Mouse (Mus musculus) adrenal gland, adult 8-10 months (tissue): ENCODE results near the gene Svip. TPM values are rescaled to one million over a fixed set of nuclear protein-coding genes. Genes with fewer than 3 reads are reported as not detected.
A peak's percentile ranks its signal among the peaks of the same experiment; 100 is the strongest.

Source experiments
- DNase-seq: peaks from one replicate; pipeline ENCODE4 v3.0.0; 2022
- total RNA-seq, 4 experiments: library from RNA; stranded (reverse); gene quantifications; 2 replicates each; pipeline ENCODE4 v1.2.4; 2022

Svip gene
- total RNA-seq, result 10 to 100 TPM; 22.4 to 38.3 (median 30.2) TPM

- peak; percentile 94 for DNase-seq
Measured at GRCm38 (mm10) chr7:52005511-52006295, at the start of gene Svip. Svip (minus strand) TSS chr7:52006018.

- no peak for DNase-seq
Measured at GRCm38 (mm10) chr7:52037600-52038582, 32.1 kb upstream of the Svip start.

GRCm38 (mm10) chr7:52024050-52024626 is 18.3 kb upstream of the Svip start:
- DNase-seq, result no peak

- DNase-seq, result no peak
Measured at GRCm38 (mm10) chr7:52022039-52022438, 16.2 kb upstream of the Svip start.

GRCm38 (mm10) chr7:52015628-52016027 is 9.8 kb upstream of the Svip start, which contains the start of gene 1700015G11Rik:
1700015G11Rik (minus strand) TSS chr7:52015728.
- DNase-seq, result no peak

- DNase-seq, result no peak
Measured at GRCm38 (mm10) chr7:52015180-52015579, 9.4 kb upstream of the Svip start.

GRCm38 (mm10) chr7:52013457-52013856 is 7.6 kb upstream of the Svip start:
- DNase-seq, result no peak

- no peak for DNase-seq
Measured at GRCm38 (mm10) chr7:52007138-52007537, 1.3 kb upstream of the Svip start.

- no peak for DNase-seq
Measured at GRCm38 (mm10) chr7:52006296-52006630, 445 bp upstream of the Svip start.

GRCm38 (mm10) chr7:51991020-51991419 is 14.8 kb downstream of the Svip start:
- no peak for DNase-seq

- no peak for DNase-seq
Measured at GRCm38 (mm10) chr7:51986909-51987308, 18.9 kb downstream of the Svip start.

GRCm38 (mm10) chr7:51985763-51986162 is 20.1 kb downstream of the Svip start:
- DNase-seq, result no peak

- DNase-seq, result no peak
Measured at GRCm38 (mm10) chr7:51982303-51982702, 23.5 kb downstream of the Svip start.

- peak; percentile 12 for DNase-seq
Measured at GRCm38 (mm10) chr7:51979271-51979670, 26.5 kb downstream of the Svip start.

- DNase-seq, result peak; percentile 23
Measured at GRCm38 (mm10) chr7:51975181-51975580, 30.6 kb downstream of the Svip start.

GRCm38 (mm10) chr7:51973526-51973925 is 32.3 kb downstream of the Svip start:
- DNase-seq, result peak; percentile 49

- no peak for DNase-seq
Measured at GRCm38 (mm10) chr7:51973091-51973490, 32.7 kb downstream of the Svip start.

GRCm38 (mm10) chr7:51972252-51972855 is 33.5 kb downstream of the Svip start:
- DNase-seq, result peak; percentile 35

GRCm38 (mm10) chr7:51969379-51969778 is 36.4 kb downstream of the Svip start:
- no peak for DNase-seq

GRCm38 (mm10) chr7:51967581-51967980 is 38.2 kb downstream of the Svip start:
- DNase-seq, result no peak

GRCm38 (mm10) chr7:51964681-51965080 is 41.1 kb downstream of the Svip start:
- peak; percentile 9 for DNase-seq

- DNase-seq, result no peak
Measured at GRCm38 (mm10) chr7:51962219-51962952, 43.4 kb downstream of the Svip start.
